Mouse (Mus musculus): ENCODE data around the gene Arhgef28. TPM values are rescaled to one million over a fixed set of nuclear protein-coding genes. Genes with fewer than 3 reads are reported as not detected.

The Arhgef28 gene
- polyA plus RNA-seq, 1 experiment from 2014 or later, result 38.6 TPM

DNA sequence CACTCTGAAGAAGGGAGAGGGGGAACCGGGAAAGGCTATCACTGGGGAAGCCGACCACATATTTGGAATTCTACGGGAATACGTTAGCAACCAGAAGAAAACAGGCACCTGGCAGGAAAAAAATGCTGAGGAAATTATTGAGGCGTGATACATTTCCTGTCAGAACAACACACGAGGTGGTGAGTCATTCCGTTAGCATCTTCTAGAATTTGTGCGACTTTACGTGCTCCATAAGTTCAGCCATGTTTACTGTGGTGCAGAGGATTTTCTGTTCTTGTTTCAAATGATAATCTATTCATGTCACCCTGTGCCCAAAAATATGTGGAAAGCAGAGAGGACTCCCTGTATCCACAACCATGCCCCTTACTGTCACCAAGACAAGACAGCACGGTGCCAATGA, 13.6 kb downstream of the Arhgef28 start:
- H3K27ac ChIP-seq (ENCODE audit: low read depth, low read length), result no peak overlapping the region
- no peaks in the 10 kb centered on the region for H3K36me3 ChIP-seq (ENCODE audit: control insufficient read depth, insufficient read depth, low read length)
- H3K4me3 ChIP-seq (ENCODE audit: low read length), result no peak overlapping the region
- no peaks in the 10 kb centered on the region for H3K9me3 ChIP-seq (ENCODE audit: control insufficient read depth, low read length)
- WGBS, result 61% methylated on average over 10 of the region's 10 CpGs
- no peaks in the 10 kb centered on the region for H3K27me3 ChIP-seq (ENCODE audit: control insufficient read depth, insufficient read depth, low read length)
- no peak for ATAC-seq (ENCODE audit: low FRiP score, low TSS enrichment)
- H3K9ac ChIP-seq (ENCODE audit: low read depth, low read length), result no peak overlapping the region
- H3K4me1 ChIP-seq (ENCODE audit: control insufficient read depth, insufficient read depth, low read length), result no peaks in the 10 kb centered on the region
- H3K4me2 ChIP-seq (replicated peaks; ENCODE audit: low read depth, low read length), result no peak overlapping the region

DNA sequence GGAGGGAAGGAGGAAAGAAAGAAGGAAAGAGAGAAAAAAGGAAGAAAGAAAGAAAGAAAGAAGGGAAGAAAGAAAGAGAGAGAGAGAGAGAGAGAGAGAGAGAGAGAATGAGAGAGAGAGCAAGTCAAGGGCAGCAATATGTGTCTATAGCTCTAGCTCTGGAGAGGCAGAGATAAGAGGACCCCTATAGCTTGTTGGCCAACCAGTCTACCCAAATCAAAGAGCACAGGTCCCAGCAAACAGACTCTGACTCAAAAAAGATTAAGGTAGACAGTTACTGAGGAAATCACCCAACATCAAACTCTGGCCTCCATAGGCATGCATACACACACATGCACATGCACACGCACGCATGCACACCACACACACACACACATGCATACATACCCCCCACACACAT, 17.7 kb downstream of the Arhgef28 start:
- no peak overlapping the region for H3K27ac ChIP-seq (ENCODE audit: low read depth, low read length)
- H3K9me3 ChIP-seq (ENCODE audit: control insufficient read depth, low read length), result no peaks in the 10 kb centered on the region
- H3K4me3 ChIP-seq (ENCODE audit: low read length), result no peak overlapping the region
- no peaks in the 10 kb centered on the region for H3K4me1 ChIP-seq (ENCODE audit: control insufficient read depth, insufficient read depth, low read length)
- H3K9ac ChIP-seq (ENCODE audit: low read depth, low read length), result no peak overlapping the region
- H3K4me2 ChIP-seq (replicated peaks; ENCODE audit: low read depth, low read length), result no peak overlapping the region
- ATAC-seq (ENCODE audit: low FRiP score, low TSS enrichment), result no peak
- H3K36me3 ChIP-seq (ENCODE audit: control insufficient read depth, insufficient read depth, low read length), result no peaks in the 10 kb centered on the region
- H3K27me3 ChIP-seq (ENCODE audit: control insufficient read depth, insufficient read depth, low read length), result no peaks in the 10 kb centered on the region
- WGBS, result 92% methylated on average over 2 of the region's 2 CpGs

DNA sequence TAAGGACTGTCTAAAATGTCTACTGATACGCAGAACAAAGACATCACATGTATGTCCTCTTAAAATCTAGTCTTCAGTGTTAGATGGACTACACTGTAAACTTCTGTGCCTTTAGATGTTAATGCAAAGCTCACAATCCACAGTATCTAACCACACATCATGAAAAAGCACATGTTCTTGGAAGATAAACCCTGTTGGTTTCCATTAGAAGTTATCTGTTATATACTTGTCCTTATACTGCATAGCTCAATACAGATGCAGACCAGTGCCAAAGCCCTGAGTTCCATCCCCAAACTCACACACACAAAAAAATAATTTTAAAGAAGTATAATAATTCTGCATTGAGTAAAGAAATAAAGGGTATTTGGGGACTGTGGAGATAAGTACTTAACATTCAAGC, 18.3 kb downstream of the Arhgef28 start:
- no peaks in the 10 kb centered on the region for H3K9me3 ChIP-seq (ENCODE audit: control insufficient read depth, low read length)
- H3K4me1 ChIP-seq (ENCODE audit: control insufficient read depth, insufficient read depth, low read length), result no peaks in the 10 kb centered on the region
- no peaks in the 10 kb centered on the region for H3K27me3 ChIP-seq (ENCODE audit: control insufficient read depth, insufficient read depth, low read length)
- no peak overlapping the region for H3K27ac ChIP-seq (ENCODE audit: low read depth, low read length)
- 93% methylated on average over 1 of the region's 1 CpGs for WGBS
- ATAC-seq (ENCODE audit: low FRiP score, low TSS enrichment), result no peak
- H3K4me2 ChIP-seq (replicated peaks; ENCODE audit: low read depth, low read length), result no peak overlapping the region
- H3K36me3 ChIP-seq (ENCODE audit: control insufficient read depth, insufficient read depth, low read length), result no peaks in the 10 kb centered on the region
- no peak overlapping the region for H3K4me3 ChIP-seq (ENCODE audit: low read length)
- no peak overlapping the region for H3K9ac ChIP-seq (ENCODE audit: low read depth, low read length)

DNA sequence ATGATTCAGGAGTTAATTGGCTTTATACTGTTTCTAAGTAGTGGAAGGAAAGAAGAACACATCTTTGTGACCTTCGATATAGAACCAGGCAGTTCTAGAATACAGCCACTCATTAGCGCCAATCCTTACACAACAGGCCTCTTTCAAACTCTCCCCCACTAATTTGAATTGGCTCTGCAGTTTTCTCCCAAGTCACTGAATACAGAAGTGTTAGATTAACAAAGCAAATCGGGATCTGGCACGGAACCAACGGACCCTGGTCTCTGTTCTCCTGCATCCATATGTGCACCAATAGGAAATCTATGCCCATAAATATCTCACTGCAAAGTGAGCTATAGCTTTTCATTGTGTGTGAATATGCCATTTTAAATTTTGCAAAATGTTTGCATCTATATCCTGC, 20.1 kb downstream of the Arhgef28 start:
- Histone ChIP-seq H3K4me1 (ENCODE audit: control insufficient read depth, insufficient read depth, low read length) (no peaks in the 10 kb centered on the region), H3K27ac (ENCODE audit: low read depth, low read length) (no peak overlapping the region), H3K27me3 (ENCODE audit: control insufficient read depth, insufficient read depth, low read length) (no peaks in the 10 kb centered on the region), H3K36me3 (ENCODE audit: control insufficient read depth, insufficient read depth, low read length) (no peaks in the 10 kb centered on the region), H3K4me3 (ENCODE audit: low read length) (no peak overlapping the region), H3K4me2 (replicated peaks; ENCODE audit: low read depth, low read length) (no peak overlapping the region), H3K9ac (ENCODE audit: low read depth, low read length) (no peak overlapping the region; the same call in 1 of the 2 replicates), H3K9me3 (ENCODE audit: control insufficient read depth, low read length) (no peaks in the 10 kb centered on the region)
- no peak for ATAC-seq (ENCODE audit: low FRiP score, low TSS enrichment)
- WGBS, result 78% methylated on average over 5 of the region's 5 CpGs

DNA sequence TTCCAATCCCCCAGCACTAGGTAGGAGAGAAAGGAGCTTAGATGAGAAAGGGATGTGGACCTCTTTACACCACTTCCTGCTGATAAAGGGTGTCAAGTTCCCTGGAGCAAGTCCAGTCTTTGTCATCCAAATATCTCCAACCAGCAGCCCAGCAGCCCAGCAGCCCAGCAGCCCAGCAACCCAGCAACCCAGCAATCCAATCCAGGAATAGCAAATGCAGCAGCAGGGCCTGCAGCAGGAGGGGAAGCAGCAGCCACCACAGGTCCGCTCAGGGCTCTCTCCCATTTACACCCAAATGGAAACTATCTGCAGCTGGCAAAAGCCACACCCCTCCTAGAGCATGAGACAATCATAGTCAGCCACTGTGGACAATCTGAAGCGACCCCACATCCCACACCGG, 21.6 kb downstream of the Arhgef28 start:
- Histone ChIP-seq H3K4me2 (replicated peaks; ENCODE audit: low read depth, low read length) (no peak overlapping the region), H3K4me3 (ENCODE audit: low read length) (no peak overlapping the region), H3K9ac (ENCODE audit: low read depth, low read length) (no peak overlapping the region), H3K9me3 (ENCODE audit: control insufficient read depth, low read length) (no peaks in the 10 kb centered on the region), H3K27ac (ENCODE audit: low read depth, low read length) (no peak overlapping the region), H3K4me1 (ENCODE audit: control insufficient read depth, insufficient read depth, low read length) (no peaks in the 10 kb centered on the region), H3K36me3 (ENCODE audit: control insufficient read depth, insufficient read depth, low read length) (no peaks in the 10 kb centered on the region), H3K27me3 (ENCODE audit: control insufficient read depth, insufficient read depth, low read length) (no peaks in the 10 kb centered on the region)
- no peak for ATAC-seq (ENCODE audit: low FRiP score, low TSS enrichment)
- 58% methylated on average over 3 of the region's 3 CpGs for WGBS

DNA sequence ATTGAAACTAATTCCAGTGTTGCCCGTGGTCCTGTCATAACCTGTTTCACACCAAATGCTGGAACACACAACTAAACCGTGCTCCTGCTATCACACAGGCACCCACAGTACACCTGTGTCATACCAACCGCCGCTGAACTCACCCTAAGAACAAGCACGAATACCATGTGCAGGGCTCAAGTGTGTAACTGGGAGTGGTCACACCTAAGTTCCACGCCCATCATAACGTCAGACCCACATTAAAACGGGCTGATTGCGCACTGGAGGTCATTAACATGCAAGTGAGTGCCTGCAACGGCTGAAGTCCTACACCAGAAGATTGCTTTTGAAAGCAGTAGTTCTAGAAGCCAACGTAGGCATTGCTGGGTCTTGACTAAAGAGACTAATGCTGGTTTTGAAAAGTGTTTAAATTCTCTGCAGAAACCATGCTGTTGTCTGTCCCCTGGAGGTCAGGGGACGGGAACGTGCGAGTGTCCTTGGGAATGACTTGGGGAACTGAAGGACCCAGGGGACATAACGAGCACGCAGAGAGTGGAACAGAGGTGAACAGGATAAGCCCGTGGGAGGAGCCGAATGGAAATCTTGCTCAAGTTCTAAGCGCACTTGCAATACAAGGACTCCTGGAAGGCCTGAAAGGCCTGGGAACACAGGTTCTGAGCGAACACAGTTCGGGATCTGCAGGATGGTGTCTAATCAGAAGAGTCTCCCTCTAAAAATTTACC, 22.9 kb downstream of the Arhgef28 start:
- no peaks in the 10 kb centered on the region for H3K4me1 ChIP-seq (ENCODE audit: control insufficient read depth, insufficient read depth, low read length)
- H3K27me3 ChIP-seq (ENCODE audit: control insufficient read depth, insufficient read depth, low read length), result no peaks in the 10 kb centered on the region
- no peak overlapping the region for H3K4me3 ChIP-seq (ENCODE audit: low read length)
- ATAC-seq (ENCODE audit: low FRiP score, low TSS enrichment), result no peak
- no peak overlapping the region for H3K4me2 ChIP-seq (replicated peaks; ENCODE audit: low read depth, low read length)
- H3K9ac ChIP-seq (ENCODE audit: low read depth, low read length), result no peak overlapping the region
- 81% methylated on average over 21 of the region's 21 CpGs for WGBS
- H3K9me3 ChIP-seq (ENCODE audit: control insufficient read depth, low read length), result no peaks in the 10 kb centered on the region
- no peak overlapping the region for H3K27ac ChIP-seq (ENCODE audit: low read depth, low read length)
- no peaks in the 10 kb centered on the region for H3K36me3 ChIP-seq (ENCODE audit: control insufficient read depth, insufficient read depth, low read length)

DNA sequence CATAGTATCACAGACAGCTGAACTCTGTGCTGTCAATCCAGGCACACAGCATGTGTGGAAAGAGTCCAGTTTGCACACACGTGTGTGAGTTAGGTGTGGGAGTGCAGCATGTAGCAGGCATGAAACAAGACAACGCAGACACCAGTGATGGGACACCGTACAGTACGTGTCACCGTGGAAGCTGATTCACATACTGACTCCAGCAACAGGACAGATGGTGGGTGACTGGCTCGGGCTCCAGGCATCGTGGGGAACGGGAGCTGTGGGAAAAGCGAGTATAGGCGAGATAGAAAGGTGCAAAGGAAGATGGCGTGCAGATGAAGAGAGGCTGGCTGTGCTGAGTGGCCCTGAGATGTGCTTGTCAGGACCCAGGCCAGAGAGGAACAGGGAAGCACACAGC, 23.9 kb downstream of the Arhgef28 start:
- no peaks in the 10 kb centered on the region for H3K36me3 ChIP-seq (ENCODE audit: control insufficient read depth, insufficient read depth, low read length)
- H3K4me1 ChIP-seq (ENCODE audit: control insufficient read depth, insufficient read depth, low read length), result no peaks in the 10 kb centered on the region
- 90% methylated on average over 11 of the region's 11 CpGs for WGBS
- H3K27ac ChIP-seq (ENCODE audit: low read depth, low read length), result no peak overlapping the region
- H3K9ac ChIP-seq (ENCODE audit: low read depth, low read length), result no peak overlapping the region
- H3K9me3 ChIP-seq (ENCODE audit: control insufficient read depth, low read length), result no peaks in the 10 kb centered on the region
- ATAC-seq (ENCODE audit: low FRiP score, low TSS enrichment), result no peak
- no peak overlapping the region for H3K4me2 ChIP-seq (replicated peaks; ENCODE audit: low read depth, low read length)
- no peak overlapping the region for H3K4me3 ChIP-seq (ENCODE audit: low read length)
- H3K27me3 ChIP-seq (ENCODE audit: control insufficient read depth, insufficient read depth, low read length), result no peaks in the 10 kb centered on the region

DNA sequence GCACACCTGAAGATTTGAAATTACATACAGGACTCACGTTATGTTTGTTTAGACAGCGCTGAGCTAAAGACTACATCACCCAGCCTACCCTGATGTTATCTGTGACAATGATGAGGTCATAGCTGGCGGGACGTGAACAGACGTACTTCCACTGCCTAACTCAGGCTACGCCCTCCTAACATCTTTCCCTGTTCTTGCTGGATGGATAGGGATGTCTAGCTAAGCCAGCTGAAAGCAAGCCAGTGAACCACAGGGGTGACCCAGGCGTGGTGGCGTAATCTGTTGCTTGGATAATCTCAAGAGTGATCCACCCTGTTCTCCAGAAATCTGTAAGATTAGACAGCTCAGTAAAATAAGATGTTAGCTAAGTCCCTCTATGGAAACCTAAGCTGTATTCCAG, 25.6 kb downstream of the Arhgef28 start:
- H3K27ac ChIP-seq (ENCODE audit: low read depth, low read length), result no peak overlapping the region
- H3K9me3 ChIP-seq (ENCODE audit: control insufficient read depth, low read length), result no peaks in the 10 kb centered on the region
- H3K4me1 ChIP-seq (ENCODE audit: control insufficient read depth, insufficient read depth, low read length), result no peaks in the 10 kb centered on the region
- no peak overlapping the region for H3K9ac ChIP-seq (ENCODE audit: low read depth, low read length)
- no peaks in the 10 kb centered on the region for H3K36me3 ChIP-seq (ENCODE audit: control insufficient read depth, insufficient read depth, low read length)
- 88% methylated on average over 8 of the region's 8 CpGs for WGBS
- no peak overlapping the region for H3K4me2 ChIP-seq (replicated peaks; ENCODE audit: low read depth, low read length)
- no peak overlapping the region for H3K4me3 ChIP-seq (ENCODE audit: low read length)
- no peaks in the 10 kb centered on the region for H3K27me3 ChIP-seq (ENCODE audit: control insufficient read depth, insufficient read depth, low read length)
- no peak for ATAC-seq (ENCODE audit: low FRiP score, low TSS enrichment)

DNA sequence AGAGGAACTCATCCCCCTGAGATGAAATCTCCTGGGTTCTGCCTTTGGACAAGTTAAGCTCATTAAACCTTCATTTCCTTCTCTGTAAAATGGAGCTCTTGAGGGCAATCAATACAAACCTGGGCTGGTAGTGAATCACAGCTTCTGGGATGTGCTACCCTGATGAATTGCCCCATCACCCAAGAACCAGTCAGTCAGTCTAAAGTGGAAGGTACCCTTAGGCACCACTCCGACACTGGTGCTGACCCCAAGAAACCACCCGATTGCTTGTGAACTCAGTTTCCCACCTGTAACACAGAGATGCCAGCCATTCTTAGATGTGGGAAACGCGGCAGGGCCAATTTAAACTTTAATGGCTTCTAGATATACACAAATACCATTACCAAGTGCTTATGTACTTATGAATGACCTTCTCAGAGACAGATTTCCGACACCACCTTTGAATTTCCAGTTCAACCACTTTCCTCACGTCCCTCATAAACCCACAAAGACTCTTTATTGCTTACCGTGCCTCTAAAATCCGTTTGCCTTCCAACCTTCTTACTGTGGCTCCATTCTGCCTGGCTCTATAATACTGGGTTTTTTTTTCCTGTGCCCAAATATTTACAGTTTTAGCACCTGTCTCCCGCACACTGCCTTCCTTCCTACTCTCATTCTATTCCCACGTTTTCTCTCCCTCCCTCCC, 30.8 kb downstream of the Arhgef28 start:
- Histone ChIP-seq H3K9me3 (ENCODE audit: control insufficient read depth, low read length) (no peaks in the 10 kb centered on the region), H3K4me2 (replicated peaks; ENCODE audit: low read depth, low read length) (no peak overlapping the region), H3K27me3 (ENCODE audit: control insufficient read depth, insufficient read depth, low read length) (no peaks in the 10 kb centered on the region), H3K9ac (ENCODE audit: low read depth, low read length) (no peak overlapping the region), H3K4me3 (ENCODE audit: low read length) (no peak overlapping the region), H3K27ac (ENCODE audit: low read depth, low read length) (no peak overlapping the region), H3K4me1 (ENCODE audit: control insufficient read depth, insufficient read depth, low read length) (no peaks in the 10 kb centered on the region), H3K36me3 (ENCODE audit: control insufficient read depth, insufficient read depth, low read length) (no peaks in the 10 kb centered on the region)
- 63% methylated on average over 10 of the region's 10 CpGs for WGBS
- ATAC-seq (ENCODE audit: low FRiP score, low TSS enrichment), result no peak

Data from kidney, embryonic 14.5 days (tissue).